Mouse (Mus musculus): ENCODE results near the gene C77080. TPM values are rescaled to one million over a fixed set of nuclear protein-coding genes. Genes with fewer than 3 reads are reported as not detected.

Gene C77080
- polyA plus RNA-seq, 1 experiment from 2014 or later: 7.8 TPM

GRCm38 (mm10) chr4:129293702-129294101 is 32.5 kb upstream of the C77080 start:
- H3K9me3 ChIP-seq (ENCODE audit: control insufficient read depth, low read length): no peaks in the 10 kb centered on the region
- WGBS: 36% methylated on average over 16 of the region's 16 CpGs
- peak overlapping the region; percentile 21; the same call in 1 of the 2 replicates for H3K4me2 ChIP-seq (replicated peaks; ENCODE audit: low read depth, low read length)
- H3K4me1 ChIP-seq (ENCODE audit: control insufficient read depth, insufficient read depth, low read length): 0 out of 2 replicates have a peak, but pooled peaks cover 4% of the 10 kb centered on the region
- no peak overlapping the region for H3K27ac ChIP-seq (ENCODE audit: low read depth, low read length)
- H3K27me3 ChIP-seq (ENCODE audit: control insufficient read depth, insufficient read depth, low read length): no peaks in the 10 kb centered on the region
- no peak overlapping the region for H3K9ac ChIP-seq (ENCODE audit: low read depth, low read length)
- no peak for ATAC-seq (ENCODE audit: low FRiP score, low TSS enrichment)
- H3K36me3 ChIP-seq (ENCODE audit: control insufficient read depth, insufficient read depth, low read length): no peaks in the 10 kb centered on the region
- no peak overlapping the region for H3K4me3 ChIP-seq (ENCODE audit: low read length)

GRCm38 (mm10) chr4:129292831-129293230 is 31.6 kb upstream of the C77080 start:
- no peak overlapping the region for H3K9ac ChIP-seq (ENCODE audit: low read depth, low read length)
- no peak overlapping the region for H3K4me3 ChIP-seq (ENCODE audit: low read length)
- no peak for ATAC-seq (ENCODE audit: low FRiP score, low TSS enrichment)
- no peak overlapping the region for H3K27ac ChIP-seq (ENCODE audit: low read depth, low read length)
- 0 out of 2 replicates have a peak, but pooled peaks cover 7% of the 10 kb centered on the region for H3K4me1 ChIP-seq (ENCODE audit: control insufficient read depth, insufficient read depth, low read length)
- H3K9me3 ChIP-seq (ENCODE audit: control insufficient read depth, low read length): no peaks in the 10 kb centered on the region
- WGBS: 57% methylated on average over 7 of the region's 7 CpGs
- H3K27me3 ChIP-seq (ENCODE audit: control insufficient read depth, insufficient read depth, low read length): no peaks in the 10 kb centered on the region
- no peaks in the 10 kb centered on the region for H3K36me3 ChIP-seq (ENCODE audit: control insufficient read depth, insufficient read depth, low read length)
- H3K4me2 ChIP-seq (replicated peaks; ENCODE audit: low read depth, low read length): no peak overlapping the region

GRCm38 (mm10) chr4:129289671-129290070 is 28.5 kb upstream of the C77080 start:
- H3K9me3 ChIP-seq (ENCODE audit: control insufficient read depth, low read length): no peaks in the 10 kb centered on the region
- H3K27me3 ChIP-seq (ENCODE audit: control insufficient read depth, insufficient read depth, low read length): peaks cover 6% of the 10 kb centered on the region; the same call in 1 of the 2 replicates
- no peak overlapping the region for H3K27ac ChIP-seq (ENCODE audit: low read depth, low read length)
- no peaks in the 10 kb centered on the region for H3K36me3 ChIP-seq (ENCODE audit: control insufficient read depth, insufficient read depth, low read length)
- no peak overlapping the region for H3K9ac ChIP-seq (ENCODE audit: low read depth, low read length)
- no peak overlapping the region for H3K4me2 ChIP-seq (replicated peaks; ENCODE audit: low read depth, low read length)
- ATAC-seq (ENCODE audit: low FRiP score, low TSS enrichment): no peak
- 79% methylated on average over 8 of the region's 8 CpGs for WGBS
- no peak overlapping the region for H3K4me3 ChIP-seq (ENCODE audit: low read length)
- H3K4me1 ChIP-seq (ENCODE audit: control insufficient read depth, insufficient read depth, low read length): peaks cover 18% of the 10 kb centered on the region

- no peak for ATAC-seq (ENCODE audit: low FRiP score, low TSS enrichment)
- no peak overlapping the region for H3K27ac ChIP-seq (ENCODE audit: low read depth, low read length)
- H3K36me3 ChIP-seq (ENCODE audit: control insufficient read depth, insufficient read depth, low read length): no peaks in the 10 kb centered on the region
- peaks cover 18% of the 10 kb centered on the region for H3K4me1 ChIP-seq (ENCODE audit: control insufficient read depth, insufficient read depth, low read length)
- H3K9me3 ChIP-seq (ENCODE audit: control insufficient read depth, low read length): no peaks in the 10 kb centered on the region
- no peak overlapping the region for H3K9ac ChIP-seq (ENCODE audit: low read depth, low read length)
- H3K4me3 ChIP-seq (ENCODE audit: low read length): peak overlapping the region; percentile 50; the same call in 1 of the 2 replicates
- WGBS: 28% methylated on average over 3 of the region's 3 CpGs
- H3K4me2 ChIP-seq (replicated peaks; ENCODE audit: low read depth, low read length): peak overlapping the region; percentile 98
- peaks cover 6% of the 10 kb centered on the region; the same call in 1 of the 2 replicates for H3K27me3 ChIP-seq (ENCODE audit: control insufficient read depth, insufficient read depth, low read length)
These were observed 26.9 kb upstream of the C77080 start for GRCm38 (mm10) chr4:129288067-129288466.

GRCm38 (mm10) chr4:129287472-129287981 is 26.3 kb upstream of the C77080 start, which contains the start of gene Sync:
Gene Sync, plus strand, starts transcription at chr4:129287617.
- 0% methylated on average over 48 of the region's 53 CpGs for WGBS
- peak within 1 kb of the TSS; percentile 98 for H3K4me2 ChIP-seq (replicated peaks; ENCODE audit: low read depth, low read length)

GRCm38 (mm10) chr4:129286683-129287471 is 25.7 kb upstream of the C77080 start:
- 2% methylated on average over 27 of the region's 28 CpGs for WGBS
- H3K4me2 ChIP-seq (replicated peaks; ENCODE audit: low read depth, low read length): peak overlapping the region; percentile 98
- no peaks in the 10 kb centered on the region for H3K9me3 ChIP-seq (ENCODE audit: control insufficient read depth, low read length)
- peak overlapping the region; percentile 52 for H3K9ac ChIP-seq (ENCODE audit: low read depth, low read length)
- peak; percentile 36; the same call in 1 of the 2 replicates for ATAC-seq (ENCODE audit: low FRiP score, low TSS enrichment)
- H3K4me1 ChIP-seq (ENCODE audit: control insufficient read depth, insufficient read depth, low read length): peaks cover 18% of the 10 kb centered on the region
- H3K36me3 ChIP-seq (ENCODE audit: control insufficient read depth, insufficient read depth, low read length): no peaks in the 10 kb centered on the region
- H3K27ac ChIP-seq (ENCODE audit: low read depth, low read length): no peak overlapping the region
- peak overlapping the region; percentile 50 for H3K4me3 ChIP-seq (ENCODE audit: low read length)
- peaks cover 6% of the 10 kb centered on the region; the same call in 1 of the 2 replicates for H3K27me3 ChIP-seq (ENCODE audit: control insufficient read depth, insufficient read depth, low read length)

More at GRCm38 (mm10) chr4:129287472-129287981, 26.3 kb upstream of the C77080 start, which contains the start of gene Sync:
- H3K36me3 ChIP-seq (ENCODE audit: control insufficient read depth, insufficient read depth, low read length): no peaks in the 10 kb centered on the region
- peak; percentile 39 for ATAC-seq (ENCODE audit: low FRiP score, low TSS enrichment)
- peaks cover 6% of the 10 kb centered on the region; the same call in 1 of the 2 replicates for H3K27me3 ChIP-seq (ENCODE audit: control insufficient read depth, insufficient read depth, low read length)
- no peaks in the 10 kb centered on the region for H3K9me3 ChIP-seq (ENCODE audit: control insufficient read depth, low read length)
- H3K4me3 ChIP-seq (ENCODE audit: low read length): peak within 1 kb of the TSS; percentile 50
- peaks cover 18% of the 10 kb centered on the region for H3K4me1 ChIP-seq (ENCODE audit: control insufficient read depth, insufficient read depth, low read length)
- H3K27ac ChIP-seq (ENCODE audit: low read depth, low read length): no peak within 1 kb of the TSS
- H3K9ac ChIP-seq (ENCODE audit: low read depth, low read length): peak within 1 kb of the TSS; percentile 52

- Histone ChIP-seq H3K4me3 (ENCODE audit: low read length) (peak overlapping the region; percentile 50), H3K27me3 (ENCODE audit: control insufficient read depth, insufficient read depth, low read length) (peaks cover 6% of the 10 kb centered on the region; the same call in 1 of the 2 replicates), H3K27ac (ENCODE audit: low read depth, low read length) (no peak overlapping the region), H3K9me3 (ENCODE audit: control insufficient read depth, low read length) (no peaks in the 10 kb centered on the region), H3K9ac (ENCODE audit: low read depth, low read length) (no peak overlapping the region), H3K36me3 (ENCODE audit: control insufficient read depth, insufficient read depth, low read length) (no peaks in the 10 kb centered on the region), H3K4me2 (replicated peaks; ENCODE audit: low read depth, low read length) (peak overlapping the region; percentile 98; the same call in 1 of the 2 replicates), H3K4me1 (ENCODE audit: control insufficient read depth, insufficient read depth, low read length) (peaks cover 18% of the 10 kb centered on the region)
- ATAC-seq (ENCODE audit: low FRiP score, low TSS enrichment): peak; percentile 5; the same call in 1 of the 2 replicates
- 53% methylated on average over 5 of the region's 5 CpGs for WGBS
These were observed 24.9 kb upstream of the C77080 start for GRCm38 (mm10) chr4:129286001-129286682.

- H3K9ac ChIP-seq (ENCODE audit: low read depth, low read length): no peak overlapping the region
- peaks cover 18% of the 10 kb centered on the region for H3K4me1 ChIP-seq (ENCODE audit: control insufficient read depth, insufficient read depth, low read length)
- H3K36me3 ChIP-seq (ENCODE audit: control insufficient read depth, insufficient read depth, low read length): no peaks in the 10 kb centered on the region
- WGBS: 78% methylated on average over 2 of the region's 2 CpGs
- H3K4me3 ChIP-seq (ENCODE audit: low read length): no peak overlapping the region
- H3K4me2 ChIP-seq (replicated peaks; ENCODE audit: low read depth, low read length): no peak overlapping the region
- H3K27ac ChIP-seq (ENCODE audit: low read depth, low read length): no peak overlapping the region
- no peaks in the 10 kb centered on the region for H3K9me3 ChIP-seq (ENCODE audit: control insufficient read depth, low read length)
- H3K27me3 ChIP-seq (ENCODE audit: control insufficient read depth, insufficient read depth, low read length): peaks cover 6% of the 10 kb centered on the region; the same call in 1 of the 2 replicates
- no peak for ATAC-seq (ENCODE audit: low FRiP score, low TSS enrichment)
These were observed 23.5 kb upstream of the C77080 start for GRCm38 (mm10) chr4:129284685-129285084.

Measured in kidney, embryonic 14.5 days (tissue).